Mouse (Mus musculus) v-Abl transformed pro-B cells (cell line): ENCODE measurements around the gene Kbtbd2.

ENCODE experiments used
- in situ Hi-C, 2 experiments: fragments of 400-800 bp; cut with MboI; formaldehyde crosslinking; loops; one replicate each; pipeline ENCODE4 v1.15.1; 2025; ENCODE audit not compliant: unreplicated experiment in 2 of 2

Kbtbd2 gene

DNA sequence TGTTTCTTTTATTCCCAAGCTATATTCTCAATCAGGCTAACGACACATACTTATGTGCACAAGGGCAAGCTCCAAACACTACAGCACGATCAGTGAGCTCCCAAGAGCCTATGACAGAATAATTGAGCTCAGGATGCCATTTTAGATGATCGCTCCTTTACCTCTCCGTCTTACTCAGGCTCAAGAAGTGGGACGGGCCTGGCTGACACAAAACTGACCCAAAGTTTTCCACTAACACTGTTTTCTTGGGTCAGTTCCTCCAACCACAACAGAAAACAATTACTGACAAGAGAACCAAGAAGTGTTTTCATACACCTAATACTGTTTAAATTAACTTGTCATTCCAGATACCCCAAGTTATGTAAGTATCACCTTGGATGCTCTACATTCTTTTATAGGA is 2.8 kb downstream of the Kbtbd2 start:
- in situ Hi-C loops: loop anchor here in 1 of 2 experiments (5.0 to 25.0 kb wide), 2 partner anchors 78 to 917 kb away; partner anchors contain the start of gene Lancl2

DNA sequence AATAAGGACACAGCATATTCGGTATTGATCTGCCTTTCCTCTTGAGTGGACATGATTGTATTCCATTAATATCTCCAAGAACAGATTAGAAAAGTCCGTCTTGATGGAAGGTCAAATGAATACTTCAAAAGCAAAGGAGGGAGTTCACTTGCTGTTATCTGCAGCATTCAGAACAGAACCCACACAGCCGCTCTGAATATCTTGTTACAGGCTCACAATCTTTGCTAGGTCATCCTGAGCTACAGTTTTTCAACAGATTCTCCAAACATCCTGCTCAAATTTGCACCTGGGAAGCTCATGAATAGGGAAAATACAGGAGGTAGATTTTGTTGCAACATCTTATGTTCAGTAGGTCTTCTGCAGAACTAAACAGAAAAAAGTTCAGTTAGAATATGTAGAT is 8.3 kb downstream of the Kbtbd2 start:
- in situ Hi-C loops: loop anchor here in 1 of 2 experiments (25.0 kb wide), 1 partner anchor 923 kb away; the partner anchor contains the start of gene Lancl2

DNA sequence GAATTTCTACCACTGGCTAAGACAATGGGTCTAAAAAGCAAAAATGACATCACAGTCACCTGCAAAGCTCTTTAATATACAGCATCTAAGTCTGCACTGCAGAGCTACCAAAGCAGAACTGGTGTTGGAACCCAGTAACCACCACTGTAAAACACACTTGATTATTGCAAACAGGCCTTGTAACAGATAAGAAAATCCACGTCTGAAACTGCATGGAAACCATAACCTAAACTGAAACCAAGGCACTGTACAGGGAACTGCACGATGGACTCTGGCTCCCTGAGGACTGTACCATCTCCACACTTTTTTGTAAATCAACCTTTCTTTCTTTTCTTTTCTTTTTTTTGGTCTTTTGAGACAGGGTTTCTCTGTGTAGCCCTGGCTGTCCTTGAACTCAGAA is 9.9 kb downstream of the Kbtbd2 start:
- in situ Hi-C loops: loop anchor here in 1 of 2 experiments (25.0 kb wide), 1 partner anchor 925 kb away; the partner anchor contains the start of gene Lancl2

DNA sequence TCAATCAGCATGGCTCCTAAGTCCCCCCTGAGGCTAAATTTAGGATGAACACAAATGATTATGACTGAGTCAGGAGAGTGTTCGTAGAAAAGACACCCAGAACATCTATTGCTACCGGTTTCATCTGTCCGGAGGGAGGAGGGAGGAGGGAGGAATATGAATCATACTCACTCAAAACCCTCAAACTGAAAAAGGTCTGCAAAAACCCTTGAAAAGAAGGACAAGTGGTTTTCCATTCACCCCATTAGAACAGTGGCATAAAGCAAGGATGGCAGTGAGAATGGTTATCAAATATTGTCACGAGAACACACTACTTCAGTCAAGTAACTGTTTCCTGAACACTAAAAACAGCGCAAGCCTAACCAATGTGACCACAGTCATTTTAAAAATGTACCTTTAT is 12.5 kb downstream of the Kbtbd2 start:
- in situ Hi-C loops: loop anchor here in 1 of 2 experiments (25.0 kb wide), 1 partner anchor 927 kb away; the partner anchor contains the start of gene Lancl2

DNA sequence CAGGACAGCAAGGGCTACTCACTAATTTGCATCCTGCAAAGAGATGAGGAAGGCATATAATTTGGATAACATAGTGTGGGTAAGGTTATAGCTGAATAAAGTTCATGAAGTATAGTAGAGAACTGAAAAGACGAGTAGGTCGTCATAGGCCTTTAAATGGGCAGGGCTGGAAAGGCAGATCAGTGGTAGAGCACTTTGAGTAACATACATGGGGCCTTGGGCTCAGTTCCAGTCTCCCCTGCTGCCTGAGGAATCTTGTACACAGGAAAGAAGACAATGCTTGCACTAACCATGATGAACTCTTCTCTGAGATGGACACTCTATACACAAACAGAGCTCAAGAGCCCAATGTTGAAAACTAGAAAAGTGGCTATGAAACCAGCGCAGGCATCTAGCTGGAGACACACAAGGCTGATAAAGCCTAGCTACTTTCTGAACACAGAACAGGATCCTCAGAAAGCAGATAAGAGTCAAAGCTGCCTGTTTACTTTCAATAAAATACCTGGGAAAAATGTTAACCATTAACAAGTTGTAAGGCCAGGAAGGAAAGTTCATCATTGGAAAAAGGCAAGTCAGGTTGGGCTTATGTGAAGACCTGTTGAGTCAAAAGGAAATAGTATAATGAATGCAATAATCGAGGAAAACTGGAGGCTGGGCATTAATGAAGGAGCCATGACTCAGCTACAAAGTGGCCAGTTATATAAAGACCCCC is 13.9 kb downstream of the Kbtbd2 start:
- in situ Hi-C loops: loop anchor here in 1 of 2 experiments (25.0 kb wide), 1 partner anchor 929 kb away; the partner anchor contains the start of gene Lancl2

DNA sequence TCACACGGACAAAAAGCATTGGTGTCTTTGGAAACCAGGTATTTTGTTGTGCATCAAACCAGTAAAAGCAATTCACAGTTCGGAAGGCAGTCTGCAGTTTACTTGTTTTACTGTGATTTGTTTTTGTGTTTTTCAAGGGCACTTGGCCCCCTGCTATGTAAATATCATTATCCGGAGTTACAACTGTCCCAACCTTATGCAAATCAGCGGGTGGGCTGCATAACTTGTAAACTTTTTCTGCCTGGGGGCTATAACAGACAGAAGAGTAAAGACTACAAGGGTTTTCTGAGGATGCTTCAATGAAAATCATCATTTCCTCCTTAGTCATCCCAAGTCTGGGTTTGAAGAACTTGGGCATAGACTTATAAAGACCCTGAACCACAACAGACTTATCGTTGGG is 18.0 kb downstream of the Kbtbd2 start:
- in situ Hi-C loops: loop anchor here in 1 of 2 experiments (25.0 kb wide), 1 partner anchor 933 kb away; the partner anchor contains the start of gene Lancl2

DNA sequence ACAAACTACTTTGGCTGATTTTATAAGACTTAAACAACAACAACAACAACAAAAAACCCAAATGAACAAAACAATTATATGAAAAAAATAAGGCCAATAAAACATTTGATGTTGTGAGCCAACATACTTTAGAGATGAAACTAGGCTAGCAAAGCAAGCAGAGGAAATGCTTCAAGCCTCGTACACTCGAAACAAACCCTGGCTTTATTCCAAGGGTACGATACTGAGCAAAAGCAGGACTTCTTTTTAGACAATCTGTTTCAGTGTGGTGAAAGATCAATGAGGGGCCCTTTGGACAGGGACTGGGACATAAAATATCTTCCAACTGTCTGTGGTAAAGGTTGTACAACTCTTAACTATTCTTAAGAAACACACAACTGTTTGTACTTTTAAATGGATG is 21.8 kb downstream of the Kbtbd2 start:
- in situ Hi-C loops: loop anchor here in 1 of 2 experiments (25.0 kb wide), 1 partner anchor 936 kb away; the partner anchor contains the start of gene Lancl2

DNA sequence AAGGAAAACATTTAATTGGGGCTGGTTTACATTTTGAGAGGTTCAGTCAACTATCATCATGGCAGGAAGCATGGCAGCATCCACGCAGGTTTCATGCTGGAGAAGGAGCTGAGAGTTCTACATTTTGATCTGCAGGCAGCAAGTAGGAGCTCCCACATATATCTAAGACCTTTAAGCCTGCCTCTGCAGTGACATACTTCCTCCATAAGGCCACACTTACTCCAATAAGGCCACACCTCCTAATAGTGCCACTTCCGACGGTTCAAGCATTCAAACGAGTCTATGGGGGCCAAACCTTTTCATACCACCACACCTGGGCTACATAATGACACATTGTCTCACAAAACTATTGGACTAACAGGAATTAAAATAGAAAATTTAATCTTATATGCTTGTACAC is 31.9 kb downstream of the Kbtbd2 start:
- in situ Hi-C loops: no loop called here

DNA sequence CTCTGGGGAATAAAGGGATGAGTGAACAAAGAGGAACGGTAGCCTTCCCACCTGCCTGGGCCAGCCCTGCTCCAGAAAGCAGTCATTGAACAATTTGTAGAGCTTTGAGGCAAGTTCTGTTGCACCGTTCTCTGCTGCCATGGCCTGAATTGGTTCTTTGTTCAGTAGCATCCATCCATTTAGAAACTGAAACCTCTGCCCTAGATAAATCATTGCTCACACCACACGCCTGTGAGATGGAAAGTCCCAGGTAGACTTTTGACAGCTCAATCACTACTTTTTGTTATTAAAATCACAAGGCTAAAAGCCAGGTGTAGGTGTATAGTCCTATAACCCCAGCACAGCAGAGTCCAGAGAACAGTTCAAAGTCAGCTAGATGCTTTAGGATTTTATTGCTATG is 32.3 kb downstream of the Kbtbd2 start:
- in situ Hi-C loops: no loop called here

DNA sequence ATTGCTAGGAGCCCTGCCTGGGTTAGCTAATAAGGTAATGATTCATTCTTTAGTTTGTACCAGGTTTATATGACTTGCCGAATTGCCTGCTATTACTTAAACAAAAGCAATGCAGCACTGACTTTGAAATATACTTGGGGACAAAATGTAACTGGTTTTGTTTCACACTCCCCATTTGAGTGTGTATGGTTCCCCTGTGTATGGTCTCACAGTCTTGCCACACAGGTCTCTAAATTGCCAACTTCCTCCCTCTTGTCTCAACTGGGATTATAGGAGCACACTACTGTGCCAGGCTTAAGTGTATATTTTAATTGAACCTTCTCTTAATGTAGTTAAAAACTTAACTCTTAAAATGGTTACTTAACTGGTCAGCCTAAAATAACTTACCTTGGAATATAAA is 38.3 kb downstream of the Kbtbd2 start:
- in situ Hi-C loops: no loop called here

DNA sequence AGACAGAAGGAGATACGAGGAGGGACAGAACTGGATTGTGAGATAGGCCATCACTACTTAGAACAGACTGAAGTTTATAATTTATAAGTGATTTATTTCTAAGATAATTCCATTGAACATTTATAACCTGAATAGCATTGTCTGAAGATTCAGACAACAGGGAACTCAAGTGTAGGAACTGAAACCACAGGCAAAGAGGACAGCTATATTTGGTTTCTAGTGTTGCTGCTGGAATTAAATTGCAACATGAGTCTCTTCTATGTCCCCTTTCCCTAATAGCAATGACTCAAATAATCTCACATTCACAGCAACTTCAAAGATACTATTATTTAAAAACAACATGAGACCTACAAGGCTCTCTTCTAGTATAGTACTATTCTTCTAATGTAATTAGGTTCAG is 41.5 kb downstream of the Kbtbd2 start:
- in situ Hi-C loops: no loop called here

DNA sequence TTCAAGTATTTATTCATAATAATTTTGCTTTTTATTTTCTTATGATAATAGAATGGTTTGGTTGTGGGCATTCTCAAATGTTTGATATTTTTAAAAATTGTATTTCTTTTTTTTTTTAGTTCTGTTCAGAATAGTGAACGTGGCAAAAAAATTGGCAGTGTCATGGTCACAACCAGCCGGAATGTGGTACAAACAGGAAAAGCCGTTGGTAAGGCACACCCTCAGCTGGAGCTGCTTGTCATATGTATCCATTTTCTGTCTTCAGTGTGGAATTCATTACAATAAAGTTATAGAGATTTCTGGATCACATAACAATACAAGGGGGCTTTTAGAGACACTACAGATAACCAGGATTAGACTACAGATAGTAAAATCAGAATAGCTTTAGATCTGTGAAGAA is 43.9 kb downstream of the Kbtbd2 start:
- in situ Hi-C loops: no loop called here

DNA sequence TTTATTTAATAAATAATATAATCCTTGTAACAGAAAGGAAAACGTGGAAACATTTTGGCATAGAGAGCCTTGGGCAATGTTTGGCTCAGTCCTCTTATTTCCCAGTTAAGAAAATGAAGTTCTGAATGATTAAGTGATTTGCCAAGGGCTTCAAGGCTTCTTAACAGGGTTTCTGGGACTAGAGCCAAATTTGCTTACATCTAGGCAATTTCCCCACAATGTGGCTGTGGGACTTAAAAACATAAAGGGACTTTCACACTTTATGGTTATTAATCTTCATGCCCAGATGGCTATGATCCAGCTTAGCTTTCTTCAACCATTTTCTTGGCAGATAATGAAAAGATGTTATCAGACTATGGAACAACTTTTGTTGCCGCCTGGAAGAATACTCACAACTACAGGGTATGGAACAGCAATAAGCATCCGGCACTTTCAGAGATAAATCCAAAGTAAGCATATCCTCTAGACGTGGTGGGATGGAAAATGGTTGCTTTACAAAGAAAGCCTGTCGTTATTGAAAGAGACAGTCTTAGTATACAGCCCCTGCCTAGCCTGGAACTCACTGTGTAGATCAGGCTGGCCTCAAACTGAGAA is 51.6 kb downstream of the Kbtbd2 start:
- in situ Hi-C loops: no loop called here

DNA sequence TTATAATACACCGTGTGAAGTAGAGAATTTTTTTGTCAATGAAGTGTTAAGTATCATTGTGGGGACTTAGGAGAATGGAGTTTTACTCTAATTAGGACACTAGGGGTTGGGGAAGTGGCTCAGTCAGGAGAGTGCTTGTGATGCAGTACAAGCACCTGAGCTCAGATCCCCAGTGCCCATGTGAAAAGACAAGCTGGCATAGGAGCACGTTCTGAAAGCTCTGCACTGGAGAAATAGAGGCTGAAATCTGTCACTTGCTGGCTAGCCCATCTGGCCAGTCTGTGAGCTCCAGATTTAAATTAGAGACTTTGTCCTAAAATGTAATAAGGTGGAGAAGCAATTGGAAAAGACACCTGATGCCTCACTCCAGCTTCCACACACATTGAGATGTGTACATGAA is 65.1 kb downstream of the Kbtbd2 start:
- in situ Hi-C loops: no loop called here
